17 mouse cellular contexts compared by ENCODE assay signal in the genomic region with DNA sequence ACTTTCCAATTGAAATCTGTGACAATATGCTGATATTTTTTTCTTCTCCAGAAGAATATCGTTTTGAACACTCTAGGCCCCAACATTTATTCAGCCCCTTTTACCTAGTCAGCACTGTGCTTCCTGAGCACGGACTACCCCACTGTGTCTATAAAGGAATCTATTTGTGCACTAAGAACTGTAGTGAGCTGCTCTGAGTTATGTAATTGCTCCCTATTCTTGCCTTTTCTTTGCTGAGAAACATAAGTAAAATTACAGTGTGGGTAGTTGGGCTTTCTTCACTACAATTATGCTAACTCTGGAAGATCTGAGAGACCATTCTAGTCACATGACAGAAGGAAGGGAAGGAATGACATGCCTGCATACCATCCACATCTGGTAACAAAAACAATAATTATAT.
"Had no signal": no experiment of that assay in that cellular context is flagged by ENCODE, and none has a peak within 500 bp of the region (broad histone marks: within the 10 kb centered on the region; RNA-seq: fewer than 3 reads in every experiment).

No protein-coding gene starts in this region.

- H3K9ac ChIP-seq: lung, embryonic 15.5 days; midbrain, embryonic 13.5 days; midbrain, embryonic 15.5 days; neural tube, embryonic 12.5 days; stomach, embryonic 15.5 days had no signal

- H3K27me3 ChIP-seq: lung, embryonic 15.5 days; megakaryocyte, embryonic 14.5 days; midbrain, embryonic 13.5 days; midbrain, embryonic 15.5 days; neural tube, embryonic 12.5 days; stomach, embryonic 15.5 days had no signal

- H3K4me2 ChIP-seq: lung, embryonic 15.5 days; midbrain, embryonic 11.5 days; midbrain, embryonic 13.5 days; midbrain, embryonic 15.5 days; neural tube, embryonic 12.5 days; stomach, embryonic 15.5 days had no signal

- H3K36me3 ChIP-seq: lung, embryonic 15.5 days; midbrain, embryonic 13.5 days; midbrain, embryonic 15.5 days; neural tube, embryonic 12.5 days; stomach, embryonic 15.5 days had no signal

- H3K9me3 ChIP-seq: lung, embryonic 15.5 days; megakaryocyte, embryonic 14.5 days; midbrain, embryonic 13.5 days; midbrain, embryonic 15.5 days; neural tube, embryonic 12.5 days; stomach, embryonic 15.5 days had no signal

- H3K27ac ChIP-seq: lung, embryonic 15.5 days; macrophage; midbrain, embryonic 13.5 days; midbrain, embryonic 15.5 days; neural tube, embryonic 12.5 days; stomach, embryonic 15.5 days; stomach, postnatal 0 days had no signal

- ATAC-seq: lung, postnatal 0 days; midbrain, embryonic 13.5 days; midbrain, embryonic 15.5 days had no signal

- H3K4me1 ChIP-seq: lung, embryonic 15.5 days; megakaryocyte, embryonic 14.5 days; midbrain, embryonic 13.5 days; midbrain, embryonic 15.5 days; neural tube, embryonic 12.5 days; stomach, embryonic 15.5 days had no signal

- DNase-seq: lung, adult 2 months; lung, postnatal 14 days; lung, postnatal 36 days; right cerebral cortex, postnatal 14 days; thymus, adult 18-20 months; thymus, postnatal 14 days; thymus, postnatal 36 days had no signal

- H3K4me3 ChIP-seq: lung, embryonic 15.5 days; megakaryocyte, embryonic 14.5 days; midbrain, embryonic 13.5 days; midbrain, embryonic 15.5 days; neural tube, embryonic 12.5 days; stomach, embryonic 15.5 days had no signal
